Mouse (Mus musculus) spleen, embryonic (tissue): ENCODE data around the gene Tmcc1.

ENCODE experiments used
- CTCF ChIA-PET: fragments of 350-600 bp; sonication (Branson Sonifier 250); formaldehyde crosslinking; loops from one replicate; lab custom pipeline; 2022; lab: Charles Lee

The Tmcc1 gene

GRCm38 (mm10) chr6:115994877-115995520 is 198.3 kb downstream of the Tmcc1 start, which contains the start of gene Plxnd1:
Plxnd1 (minus strand) TSS chr6:115995005.
- CTCF ChIA-PET: interaction anchor here (0.5 to 0.6 kb wide), 2 partner anchors 33 to 186 kb away, joined by 4 to 6 read pairs; no protein-coding TSS in a partner anchor

GRCm38 (mm10) chr6:115994146-115994876 is 199.0 kb downstream of the Tmcc1 start:
- CTCF ChIA-PET: interaction anchor here (0.5 to 0.6 kb wide), 2 partner anchors 32 to 185 kb away, joined by 4 to 6 read pairs; no protein-coding TSS in a partner anchor

- CTCF ChIA-PET: no interaction called here
Observed at GRCm38 (mm10) chr6:115993463-115994145, 199.7 kb downstream of the Tmcc1 start.

GRCm38 (mm10) chr6:115992981-115993380 is 200.3 kb downstream of the Tmcc1 start:
- CTCF ChIA-PET: no interaction called here

GRCm38 (mm10) chr6:115991881-115992620 is 201.2 kb downstream of the Tmcc1 start:
- CTCF ChIA-PET: interaction anchor here (0.6 kb wide), 1 partner anchor 347 kb away, joined by 7 read pairs; no protein-coding TSS in a partner anchor

- CTCF ChIA-PET: no interaction called here
Observed at GRCm38 (mm10) chr6:115991108-115991880, 202.0 kb downstream of the Tmcc1 start.

GRCm38 (mm10) chr6:115990479-115990878 is 202.8 kb downstream of the Tmcc1 start:
- CTCF ChIA-PET: no interaction called here

GRCm38 (mm10) chr6:115990056-115990455 is 203.2 kb downstream of the Tmcc1 start:
- CTCF ChIA-PET: no interaction called here

- CTCF ChIA-PET: no interaction called here
Observed at GRCm38 (mm10) chr6:115989607-115990006, 203.7 kb downstream of the Tmcc1 start.

GRCm38 (mm10) chr6:115989032-115989431 is 204.3 kb downstream of the Tmcc1 start:
- CTCF ChIA-PET: no interaction called here

GRCm38 (mm10) chr6:115987096-115987747 is 206.1 kb downstream of the Tmcc1 start:
- CTCF ChIA-PET: interaction anchor here (1.1 kb wide), 1 partner anchor 13 kb away, joined by 4 read pairs; no protein-coding TSS in a partner anchor

- CTCF ChIA-PET: interaction anchor here (1.1 kb wide), 1 partner anchor 12 kb away, joined by 4 read pairs; no protein-coding TSS in a partner anchor
Observed at GRCm38 (mm10) chr6:115986472-115987095, 206.7 kb downstream of the Tmcc1 start.

GRCm38 (mm10) chr6:115985622-115986021 is 207.7 kb downstream of the Tmcc1 start:
- CTCF ChIA-PET: no interaction called here

- CTCF ChIA-PET: interaction anchor here (0.6 to 0.7 kb wide), 2 partner anchors 13 to 160 kb away, joined by 3 to 5 read pairs; no protein-coding TSS in a partner anchor
Observed at GRCm38 (mm10) chr6:115984580-115984979, 208.7 kb downstream of the Tmcc1 start.

- CTCF ChIA-PET: interaction anchor here (0.6 kb wide), 2 partner anchors 93 to 208 kb away, joined by 3 to 4 read pairs; no protein-coding TSS in a partner anchor
Observed at GRCm38 (mm10) chr6:115983306-115984038, 209.8 kb downstream of the Tmcc1 start.

GRCm38 (mm10) chr6:115982889-115983288 is 210.4 kb downstream of the Tmcc1 start:
- CTCF ChIA-PET: no interaction called here

GRCm38 (mm10) chr6:115978596-115978995 is 214.7 kb downstream of the Tmcc1 start:
- CTCF ChIA-PET: no interaction called here

- CTCF ChIA-PET: interaction anchor here (0.6 kb wide), 1 partner anchor 139 kb away, joined by 4 read pairs; no protein-coding TSS in a partner anchor
Observed at GRCm38 (mm10) chr6:115977810-115978209, 215.5 kb downstream of the Tmcc1 start.
